Mouse (Mus musculus): ENCODE measurements at regions not wholly inside any gene's neighbourhood (a gene's known extent, or its start where the extent isn't known, plus 50 kb on each side); places are given as distances from the start of the nearest gene placed in this dataset.
"Not testable (repeated sequence)": the region's sequence is repeated elsewhere in the genome, so short reads cannot be mapped to it uniquely, and the experiment has no call there.

DNA sequence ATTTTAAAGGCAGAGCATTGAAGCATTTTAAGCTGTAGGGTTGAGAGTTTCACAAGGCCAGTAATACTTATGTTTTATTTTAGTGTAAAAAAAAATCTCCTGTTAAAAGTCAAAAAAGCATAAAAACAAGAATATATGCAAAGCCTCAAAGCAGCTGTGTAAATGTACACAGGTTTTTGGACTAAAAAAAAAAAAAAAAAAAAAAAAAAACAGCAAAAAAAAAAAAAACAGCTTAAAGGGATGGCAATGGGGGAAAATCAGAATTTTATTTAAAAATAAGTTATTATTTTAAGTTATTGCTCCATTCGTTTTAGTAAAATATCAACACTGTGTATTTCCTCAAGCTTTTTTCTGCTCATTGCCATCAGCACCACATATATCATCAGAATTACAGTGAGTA, 181.8 kb upstream of the Arhgap18 start:
- no peak for ATAC-seq (replicated peaks; ENCODE audit: low read depth, poor library complexity, severe bottlenecking)

- peak; percentile 98 for ATAC-seq (replicated peaks; ENCODE audit: low read depth, poor library complexity, severe bottlenecking)
Measured at GRCm38 (mm10) chr10:26576153-26576552, 177.1 kb upstream of the Arhgap18 start.

DNA sequence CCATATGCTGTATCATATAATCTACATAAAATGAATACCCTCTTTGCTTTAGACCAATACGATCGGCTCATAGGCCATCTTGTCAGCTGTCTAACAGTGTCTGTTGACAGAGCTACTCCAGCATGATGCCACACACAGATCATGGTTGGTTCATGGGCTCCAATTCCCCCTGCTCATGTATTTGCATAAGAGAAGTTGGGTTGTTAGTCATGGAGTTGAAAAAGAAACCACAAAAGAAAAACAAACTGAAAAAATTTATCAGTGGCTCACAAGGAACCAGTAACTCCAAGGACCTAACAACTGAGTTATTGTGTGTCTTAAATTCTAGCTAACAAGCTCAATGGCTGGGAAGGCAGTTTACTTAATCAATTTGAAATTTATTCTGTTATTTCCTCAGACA, 176.1 kb upstream of the Arhgap18 start:
- peak; percentile 42; the same call in 1 of the 2 replicates for ATAC-seq (replicated peaks; ENCODE audit: low read depth, poor library complexity, severe bottlenecking)

DNA sequence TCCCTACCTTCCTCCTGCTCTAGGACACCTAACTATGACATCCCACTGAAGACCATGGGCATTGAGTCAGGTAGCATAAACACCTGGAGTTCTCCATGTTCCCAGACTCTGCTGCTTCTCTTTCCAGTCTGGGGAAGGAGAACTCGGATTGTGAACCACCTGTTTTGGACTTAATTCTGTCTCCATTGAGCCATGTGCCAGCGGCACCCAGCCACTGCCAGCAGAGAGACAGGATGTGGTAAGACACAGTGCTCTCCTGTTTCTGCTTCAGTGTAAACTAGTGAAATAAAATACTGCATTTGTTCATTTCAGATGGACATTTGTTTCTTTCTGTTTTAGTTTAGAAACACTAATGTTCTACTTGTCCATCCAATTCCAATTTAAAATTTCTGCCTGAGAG, 168.1 kb upstream of the Arhgap18 start:
- ATAC-seq (replicated peaks; ENCODE audit: low read depth, poor library complexity, severe bottlenecking) = no peak

GRCm38 (mm10) chr10:26607081-26607480, 146.1 kb upstream of the Arhgap18 start:
- not testable (repeated sequence) for ATAC-seq (replicated peaks; ENCODE audit: low read depth, poor library complexity, severe bottlenecking)

GRCm38 (mm10) chr10:26611246-26611645, 142.0 kb upstream of the Arhgap18 start:
- peak; percentile 54; the same call in 1 of the 2 replicates for ATAC-seq (replicated peaks; ENCODE audit: low read depth, poor library complexity, severe bottlenecking)

DNA sequence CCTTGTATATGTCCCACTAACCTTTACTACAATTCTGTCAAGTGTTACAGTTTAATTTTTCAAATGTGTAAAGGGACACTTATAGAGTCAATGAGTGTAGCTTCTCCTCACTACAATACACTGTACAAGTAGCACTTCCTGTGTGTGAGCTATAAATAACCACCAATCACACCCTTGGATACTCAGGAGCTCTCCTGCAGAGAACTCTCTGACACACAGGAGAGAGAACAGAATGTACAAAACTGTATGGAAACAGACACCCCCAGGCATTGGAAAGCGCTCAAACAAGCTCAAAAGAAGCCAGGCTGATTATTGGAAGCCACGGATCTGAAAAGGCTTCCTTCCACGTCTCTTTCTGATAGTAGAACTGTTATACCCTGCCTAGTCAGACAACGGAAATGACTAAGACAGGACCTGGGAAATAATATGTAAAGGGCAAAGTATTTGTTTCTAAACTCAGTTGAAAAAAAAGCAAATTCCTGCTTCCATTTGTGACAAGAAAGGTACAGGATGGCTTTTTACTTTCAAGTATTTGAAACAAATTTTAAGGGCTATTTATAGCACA, 122.9 kb upstream of the Arhgap18 start:
- ATAC-seq (replicated peaks; ENCODE audit: low read depth, poor library complexity, severe bottlenecking) = peak; percentile 54; the same call in 1 of the 2 replicates

- ATAC-seq (replicated peaks; ENCODE audit: low read depth, poor library complexity, severe bottlenecking) = no peak
Measured at GRCm38 (mm10) chr10:26632266-26632665, 121.0 kb upstream of the Arhgap18 start.

DNA sequence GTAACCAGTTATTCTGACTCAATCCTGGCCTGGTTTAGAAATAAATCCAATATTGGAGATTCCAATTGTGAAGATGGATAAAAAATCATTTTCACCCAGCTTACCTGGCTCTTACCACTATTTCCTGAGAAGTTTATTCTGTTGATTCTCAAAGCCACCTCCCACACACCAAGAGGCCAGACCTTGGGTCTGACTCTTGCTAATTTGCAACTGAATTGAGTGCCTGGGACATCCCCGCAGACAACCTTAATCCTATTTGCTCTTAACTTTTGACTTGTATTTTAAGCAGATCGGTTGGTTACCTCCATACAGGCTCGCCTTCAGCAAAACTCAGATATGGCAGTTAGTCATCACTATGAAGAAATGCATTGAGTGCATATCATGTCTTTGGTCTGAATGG, 115.8 kb upstream of the Arhgap18 start:
- no peak for ATAC-seq (replicated peaks; ENCODE audit: low read depth, poor library complexity, severe bottlenecking)

DNA sequence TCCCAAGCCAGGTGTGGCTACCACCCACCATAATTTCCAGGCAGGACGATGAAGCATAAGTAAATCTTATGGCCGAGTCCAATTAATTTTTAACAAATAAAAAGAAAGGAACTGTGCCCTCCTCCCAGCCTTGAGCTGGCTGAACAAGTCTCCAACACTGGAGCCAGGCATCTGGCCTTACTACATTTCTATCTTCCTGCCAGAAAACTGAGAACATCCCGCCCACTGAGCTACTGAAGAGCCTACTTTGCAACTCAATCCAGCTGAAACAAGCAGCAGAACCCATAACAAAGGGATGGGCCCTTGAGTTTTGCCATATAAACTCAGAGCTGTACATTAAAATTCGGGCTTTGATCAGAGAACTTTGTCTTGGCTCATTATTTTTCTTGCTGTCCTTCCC, 115.2 kb upstream of the Arhgap18 start:
- no peak for ATAC-seq (replicated peaks; ENCODE audit: low read depth, poor library complexity, severe bottlenecking)

- ATAC-seq (replicated peaks; ENCODE audit: low read depth, poor library complexity, severe bottlenecking) = no peak
Measured at GRCm38 (mm10) chr10:26639118-26639517, 114.1 kb upstream of the Arhgap18 start.

DNA sequence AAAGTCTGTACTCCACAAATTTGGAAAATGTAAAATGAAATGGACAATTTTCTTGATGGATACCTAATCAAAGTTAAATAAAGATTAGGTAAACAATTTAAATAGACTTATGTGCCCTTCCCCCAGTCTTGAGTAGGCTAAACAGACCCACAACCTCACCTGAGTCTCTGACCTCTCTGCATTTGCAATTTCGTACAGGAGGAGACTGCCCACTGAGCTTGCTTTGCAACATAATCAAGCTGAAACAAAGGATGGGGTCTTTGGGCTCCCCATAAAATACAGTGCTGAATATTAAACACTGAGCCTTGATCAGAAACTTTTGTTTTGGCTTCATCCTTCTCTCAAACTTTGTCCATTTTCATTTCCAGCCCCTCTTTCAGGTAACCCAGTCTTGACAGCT, 100.1 kb upstream of the Arhgap18 start:
- no peak for ATAC-seq (replicated peaks; ENCODE audit: low read depth, poor library complexity, severe bottlenecking)

- peak; percentile 60 for ATAC-seq (replicated peaks; ENCODE audit: low read depth, poor library complexity, severe bottlenecking)
Measured at GRCm38 (mm10) chr10:26664270-26664669, 89.0 kb upstream of the Arhgap18 start.

- ATAC-seq (replicated peaks; ENCODE audit: low read depth, poor library complexity, severe bottlenecking) = no peak
Measured at GRCm38 (mm10) chr10:26679500-26680227, 73.6 kb upstream of the Arhgap18 start.

GRCm38 (mm10) chr10:26694761-26695160, 58.5 kb upstream of the Arhgap18 start:
- no peak for ATAC-seq (replicated peaks; ENCODE audit: low read depth, poor library complexity, severe bottlenecking)

- peak; percentile 87 for ATAC-seq (replicated peaks; ENCODE audit: low read depth, poor library complexity, severe bottlenecking)
Measured at GRCm38 (mm10) chr10:26695212-26695933, 57.8 kb upstream of the Arhgap18 start.
